Mouse (Mus musculus) hindbrain, embryonic 11.5 days (tissue): ENCODE measurements around the gene Tsen54. TPM values are rescaled to one million over a fixed set of nuclear protein-coding genes. Genes with fewer than 3 reads are reported as not detected.

Experiments used
- ATAC-seq: fragments of 200-750 bp; cut with Nextera tagmentation; 2 replicates; pipeline ENCODE4 v1.8.0; 2017; ENCODE audit warnings: mild to moderate bottlenecking, moderate TSS enrichment, moderate library complexity; ENCODE audit not compliant: low FRiP score
- DNase-seq: peaks from one replicate; pipeline ENCODE4 v3.0.0-alpha.2; 2015; ENCODE audit warnings: low spot score
- H3K27ac ChIP-seq: fragments of 300-500 bp; sonication (generic); 2 replicates; pipeline ENCODE4 v1.5.1; 2014; ENCODE audit warnings: mild to moderate bottlenecking, low read depth, low read length
- H3K27me3 ChIP-seq: fragments of 300-500 bp; sonication (generic); 2 replicates; pipeline ENCODE4 v1.6.1; 2014; ENCODE audit warnings: mild to moderate bottlenecking, low read length, moderate library complexity, mixed read lengths; ENCODE audit not compliant: control insufficient read depth, insufficient read depth
- H3K36me3 ChIP-seq: fragments of 300-500 bp; sonication (generic); 2 replicates; pipeline ENCODE4 v1.6.1; 2014; ENCODE audit warnings: mild to moderate bottlenecking, low read length, moderate library complexity, mixed read lengths; ENCODE audit not compliant: control insufficient read depth, insufficient read depth
- H3K4me1 ChIP-seq: fragments of 300-500 bp; sonication (generic); replicated peaks from 2 replicates; pipeline ENCODE4 v1.6.1; 2014; ENCODE audit warnings: low read length, mixed read lengths; ENCODE audit not compliant: control insufficient read depth, insufficient read depth
- H3K4me2 ChIP-seq: fragments of 300-500 bp; sonication (generic); replicated peaks from 2 replicates; pipeline ENCODE4 v1.6.1; 2014; ENCODE audit warnings: mild to moderate bottlenecking, low read depth, low read length
- H3K4me3 ChIP-seq: fragments of 300-500 bp; sonication (generic); 2 replicates; pipeline ENCODE4 v1.5.1; 2014; ENCODE audit warnings: low read depth, low read length
- H3K9ac ChIP-seq: fragments of 300-500 bp; sonication (generic); 2 replicates; pipeline ENCODE4 v1.6.1; 2014; ENCODE audit warnings: low read depth, low read length
- H3K9me3 ChIP-seq: fragments of 300-500 bp; sonication (generic); 2 replicates; pipeline ENCODE4 v1.6.1; 2016; ENCODE audit warnings: low read length; ENCODE audit not compliant: control insufficient read depth
- WGBS: fragments of 180-500 bp; shearing (Covaris S2); extraction: QIAGEN DNeasy Blood & Tissue Kit; methylation state at CpG from one replicate; pipeline ENCODE4 v1.1.7; 2014; 5-methylcytosine and 5-hydroxymethylcytosine counted together
- polyA plus RNA-seq: library from polyadenylated mRNA; unstranded; fragments of >200 nt; fragmentation: Nextera tagmentation; extraction: Ambion mirVana; gene quantifications from 2 replicates; pipeline ENCODE4 v1.2.1, GENCODE M21; 2014

Tsen54 gene
- polyA plus RNA-seq, 1 experiment from 2014 or later: 17.9 TPM

DNA sequence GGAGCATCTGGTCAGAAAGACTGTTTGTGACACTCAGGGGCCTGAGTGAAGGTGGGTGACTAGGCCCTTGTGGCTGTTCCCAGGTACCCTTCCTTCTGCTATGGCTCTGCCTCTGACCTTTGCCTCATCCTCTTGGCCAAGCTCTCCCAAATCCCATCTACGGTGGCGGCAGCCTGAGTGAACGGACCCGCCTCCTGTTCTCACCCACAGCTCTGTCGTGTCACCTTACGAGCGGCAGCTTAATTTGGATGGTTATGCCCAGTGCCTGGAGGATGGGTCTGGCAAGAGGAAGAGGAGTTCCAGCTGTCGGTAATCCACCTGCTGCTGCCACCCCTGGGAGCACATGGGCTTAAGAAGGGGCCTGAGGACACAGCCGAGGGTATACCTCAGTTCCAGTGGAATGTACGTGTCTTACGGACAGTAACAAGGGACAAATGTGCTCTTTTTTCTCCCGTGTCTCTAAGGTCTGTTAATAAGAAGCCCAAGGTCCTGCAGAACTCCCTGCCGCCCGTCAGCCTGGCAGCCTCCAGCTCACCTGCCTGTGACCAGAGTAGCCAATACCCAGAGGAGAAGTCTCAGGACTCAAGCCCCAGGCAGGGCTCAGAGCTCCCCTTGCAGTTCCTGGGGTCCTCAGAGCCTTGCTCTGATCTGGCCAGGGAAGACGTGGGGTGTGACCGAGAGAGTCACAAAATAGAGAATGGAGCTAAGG lies 5.5 kb downstream of the Tsen54 start:
- H3K36me3 ChIP-seq: no peaks in the 10 kb centered on the region
- no peak overlapping the region for H3K9ac ChIP-seq
- no peak for DNase-seq
- WGBS: 92% methylated on average over 16 of the region's 16 CpGs
- no peak for ATAC-seq
- H3K4me2 ChIP-seq: no peak overlapping the region
- no peak overlapping the region for H3K27ac ChIP-seq
- H3K4me1 ChIP-seq: 0 out of 2 replicates have a peak, but pooled peaks cover 10% of the 10 kb centered on the region
- H3K27me3 ChIP-seq: peaks cover 14% of the 10 kb centered on the region
- no peak overlapping the region for H3K4me3 ChIP-seq
- no peaks in the 10 kb centered on the region for H3K9me3 ChIP-seq

DNA sequence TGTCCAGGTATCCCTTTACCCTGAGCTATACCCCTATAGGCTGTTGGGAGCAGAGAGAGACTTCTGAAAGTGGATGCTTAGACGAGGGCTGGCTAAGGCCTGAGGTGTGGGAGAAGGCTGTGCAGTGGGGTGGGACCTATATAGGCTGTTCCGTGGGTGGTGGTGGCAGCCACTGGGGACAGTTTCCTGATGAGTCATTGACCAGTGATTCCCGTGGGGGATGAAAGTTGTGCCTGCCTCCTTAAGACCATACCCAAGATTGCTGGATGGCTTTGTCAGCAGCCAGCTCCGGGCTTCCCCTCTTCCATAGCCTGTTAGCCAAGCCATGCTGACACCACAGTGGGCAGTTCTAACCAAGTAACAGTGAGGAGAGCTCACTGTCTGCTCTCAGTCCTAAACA lies 6.5 kb downstream of the Tsen54 start:
- WGBS: 92% methylated on average over 4 of the region's 4 CpGs
- Histone ChIP-seq H3K4me1 (0 out of 2 replicates have a peak, but pooled peaks cover 8% of the 10 kb centered on the region), H3K9me3 (no peaks in the 10 kb centered on the region), H3K36me3 (no peaks in the 10 kb centered on the region), H3K9ac (no peak overlapping the region), H3K4me2 (no peak overlapping the region), H3K27ac (no peak overlapping the region), H3K4me3 (no peak overlapping the region), H3K27me3 (peaks cover 17% of the 10 kb centered on the region)
- DNase-seq (no peak), ATAC-seq (no peak)

DNA sequence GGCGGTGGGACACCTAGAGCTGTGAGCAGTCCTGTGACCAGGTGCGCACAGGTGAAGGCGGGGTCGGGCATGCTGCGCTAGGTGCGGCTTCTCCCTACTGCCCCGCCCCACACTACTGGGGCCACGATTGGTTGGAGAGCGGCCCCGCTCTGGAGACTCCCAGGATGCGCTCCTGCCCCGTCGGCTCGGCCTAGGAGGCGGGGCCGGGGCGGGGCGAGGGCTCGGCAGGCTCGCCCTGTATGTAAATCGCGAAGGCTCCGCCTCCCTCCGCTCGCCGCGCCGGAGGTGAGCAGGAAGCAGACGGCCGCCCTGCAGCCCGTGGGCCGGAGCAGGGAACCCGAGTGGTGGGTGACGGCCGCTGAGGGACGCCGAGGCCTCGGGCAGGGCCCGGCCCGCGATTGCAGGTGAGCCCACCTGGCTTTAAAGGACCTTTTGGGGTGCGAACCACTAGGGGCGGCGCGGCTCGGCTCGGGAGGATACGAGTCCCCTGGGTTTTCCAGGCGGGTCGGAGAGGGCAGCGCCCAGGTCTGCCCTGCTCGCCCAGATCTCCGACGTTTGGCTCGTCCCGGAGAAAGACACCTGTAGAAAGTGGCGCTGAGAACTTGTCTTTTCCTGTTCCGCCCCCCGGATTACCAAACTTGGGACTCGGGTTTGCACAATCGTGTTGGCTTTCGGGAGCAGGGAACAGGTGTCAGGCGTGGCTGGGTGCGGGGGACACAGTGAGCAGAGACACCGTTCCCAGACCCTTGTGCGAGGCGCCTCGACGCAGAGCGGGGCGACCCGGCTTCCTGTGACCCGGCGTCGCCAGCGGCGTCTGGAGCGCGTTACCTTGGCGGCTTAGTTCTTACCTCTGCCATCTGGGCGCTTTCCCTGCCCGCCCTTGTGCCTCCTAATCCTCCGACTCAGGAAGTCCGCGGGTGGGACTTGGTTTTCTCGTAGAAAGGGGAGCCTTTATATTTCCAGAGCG lies 9.5 kb downstream of the Tsen54 start, which contains the start of gene Llgl2:
Llgl2 (plus strand) TSS at position 276 of the 967 bp plus-strand sequence.
- Histone ChIP-seq H3K27me3 (peaks cover 17% of the 10 kb centered on the region), H3K36me3 (no peaks in the 10 kb centered on the region), H3K4me2 (peak within 1 kb of the TSS; percentile 97), H3K9me3 (no peaks in the 10 kb centered on the region), H3K4me1 (0 out of 2 replicates have a peak, but pooled peaks cover 8% of the 10 kb centered on the region), H3K27ac (no peak within 1 kb of the TSS), H3K4me3 (peak within 1 kb of the TSS; percentile 67), H3K9ac (peak within 1 kb of the TSS; percentile 50; the same call in 1 of the 2 replicates)
- ATAC-seq (peak; percentile 90), DNase-seq (peak; percentile 91)
- under 1% methylated on average over 87 of the region's 87 CpGs for WGBS

DNA sequence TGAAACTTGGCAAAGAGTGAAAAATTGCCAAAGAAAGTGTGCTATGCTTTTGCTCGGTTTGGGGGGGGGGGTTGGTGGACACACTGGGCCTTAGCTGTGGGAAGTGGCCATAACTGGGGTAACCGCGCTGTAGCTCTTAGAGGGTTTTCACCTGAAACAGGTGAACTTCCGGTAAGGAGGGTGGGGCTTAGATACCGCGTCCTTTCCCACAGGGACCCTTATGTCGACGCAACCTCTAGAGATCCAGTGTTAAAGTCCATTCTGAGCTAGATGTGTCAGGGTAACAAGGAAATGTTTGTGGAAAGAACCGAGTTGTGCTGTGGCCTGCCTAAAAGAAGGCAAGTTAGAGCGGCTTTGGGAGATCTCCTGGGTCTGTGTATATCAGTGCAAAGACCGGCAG lies 10.3 kb downstream of the Tsen54 start:
- no peaks in the 10 kb centered on the region for H3K36me3 ChIP-seq
- peak overlapping the region; percentile 67 for H3K4me3 ChIP-seq

DNA sequence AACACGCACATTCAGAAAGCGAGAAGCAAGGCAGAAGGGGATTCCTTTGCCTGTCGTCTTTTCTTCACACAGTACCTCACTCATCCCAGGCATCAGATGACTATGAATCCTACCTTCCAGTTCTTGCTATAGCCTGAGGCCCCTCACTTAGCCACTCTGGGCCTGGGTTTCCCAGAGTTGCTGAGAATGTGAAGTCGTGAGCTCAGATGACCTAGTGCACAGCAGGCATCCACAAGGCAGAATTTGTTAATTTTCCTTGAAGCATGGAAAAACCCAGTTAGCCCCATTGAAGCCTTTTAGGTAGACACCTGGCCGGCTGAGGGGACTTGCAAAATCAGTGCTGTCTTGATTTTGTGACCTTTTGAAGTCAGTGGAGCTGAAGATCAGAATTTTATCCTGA lies 12.0 kb downstream of the Tsen54 start:
- H3K36me3 ChIP-seq: no peaks in the 10 kb centered on the region
- WGBS: 48% methylated on average over 5 of the region's 5 CpGs
- H3K9ac ChIP-seq: no peak overlapping the region
- H3K9me3 ChIP-seq: no peaks in the 10 kb centered on the region
- peaks cover 19% of the 10 kb centered on the region for H3K27me3 ChIP-seq
- no peak overlapping the region for H3K4me2 ChIP-seq
- H3K4me1 ChIP-seq: 0 out of 2 replicates have a peak, but pooled peaks cover 8% of the 10 kb centered on the region
- DNase-seq: no peak
- ATAC-seq: no peak
- H3K4me3 ChIP-seq: no peak overlapping the region
- no peak overlapping the region for H3K27ac ChIP-seq

More for the DNA sequence above, 10.3 kb downstream of the Tsen54 start:
- H3K27me3 ChIP-seq: peaks cover 17% of the 10 kb centered on the region
- no peaks in the 10 kb centered on the region for H3K9me3 ChIP-seq
- WGBS: 19% methylated on average over 11 of the region's 11 CpGs
- no peak overlapping the region for H3K9ac ChIP-seq
- no peak overlapping the region for H3K27ac ChIP-seq
- peak overlapping the region; percentile 97; the same call in 1 of the 2 replicates for H3K4me2 ChIP-seq
- 0 out of 2 replicates have a peak, but pooled peaks cover 8% of the 10 kb centered on the region for H3K4me1 ChIP-seq
- ATAC-seq: no peak
- no peak for DNase-seq

- H3K4me1 ChIP-seq: peaks cover 10% of the 10 kb centered on the region
- peaks cover 17% of the 10 kb centered on the region for H3K27me3 ChIP-seq
- 89% methylated on average over 6 of the region's 6 CpGs for WGBS
- H3K27ac ChIP-seq: no peak overlapping the region
- no peak overlapping the region for H3K4me3 ChIP-seq
- no peaks in the 10 kb centered on the region for H3K36me3 ChIP-seq
- no peak for DNase-seq
- H3K4me2 ChIP-seq: no peak overlapping the region
- H3K9ac ChIP-seq: no peak overlapping the region
- H3K9me3 ChIP-seq: no peaks in the 10 kb centered on the region
- ATAC-seq: no peak
Measured at GRCm38 (mm10) chr11:115827624-115828023, 13.1 kb downstream of the Tsen54 start.

DNA sequence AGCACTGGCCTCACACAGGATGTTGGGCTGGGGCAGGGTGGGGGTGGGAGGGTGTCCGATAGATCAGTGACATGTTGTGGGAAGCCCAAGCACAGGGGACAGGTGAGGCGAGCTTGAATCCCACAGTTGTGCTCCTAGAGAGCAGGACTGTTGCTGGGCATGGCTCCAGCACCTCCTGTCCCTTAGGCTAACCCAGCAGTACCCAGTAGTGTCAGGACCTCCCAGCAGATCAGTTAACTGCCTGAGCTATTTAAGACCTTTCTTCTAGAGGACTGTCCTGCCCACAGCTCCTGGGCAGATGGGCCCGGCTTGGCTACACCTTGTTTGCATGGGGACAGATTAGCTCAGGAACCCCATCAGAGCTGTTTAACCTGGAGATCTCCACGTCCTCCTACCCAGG lies 14.5 kb downstream of the Tsen54 start:
- Histone ChIP-seq H3K36me3 (no peaks in the 10 kb centered on the region), H3K4me2 (no peak overlapping the region), H3K9ac (no peak overlapping the region), H3K4me3 (no peak overlapping the region), H3K27ac (no peak overlapping the region), H3K4me1 (peaks cover 10% of the 10 kb centered on the region), H3K9me3 (no peaks in the 10 kb centered on the region), H3K27me3 (peaks cover 13% of the 10 kb centered on the region)
- DNase-seq: no peak
- 63% methylated on average over 4 of the region's 4 CpGs for WGBS
- no peak for ATAC-seq

DNA sequence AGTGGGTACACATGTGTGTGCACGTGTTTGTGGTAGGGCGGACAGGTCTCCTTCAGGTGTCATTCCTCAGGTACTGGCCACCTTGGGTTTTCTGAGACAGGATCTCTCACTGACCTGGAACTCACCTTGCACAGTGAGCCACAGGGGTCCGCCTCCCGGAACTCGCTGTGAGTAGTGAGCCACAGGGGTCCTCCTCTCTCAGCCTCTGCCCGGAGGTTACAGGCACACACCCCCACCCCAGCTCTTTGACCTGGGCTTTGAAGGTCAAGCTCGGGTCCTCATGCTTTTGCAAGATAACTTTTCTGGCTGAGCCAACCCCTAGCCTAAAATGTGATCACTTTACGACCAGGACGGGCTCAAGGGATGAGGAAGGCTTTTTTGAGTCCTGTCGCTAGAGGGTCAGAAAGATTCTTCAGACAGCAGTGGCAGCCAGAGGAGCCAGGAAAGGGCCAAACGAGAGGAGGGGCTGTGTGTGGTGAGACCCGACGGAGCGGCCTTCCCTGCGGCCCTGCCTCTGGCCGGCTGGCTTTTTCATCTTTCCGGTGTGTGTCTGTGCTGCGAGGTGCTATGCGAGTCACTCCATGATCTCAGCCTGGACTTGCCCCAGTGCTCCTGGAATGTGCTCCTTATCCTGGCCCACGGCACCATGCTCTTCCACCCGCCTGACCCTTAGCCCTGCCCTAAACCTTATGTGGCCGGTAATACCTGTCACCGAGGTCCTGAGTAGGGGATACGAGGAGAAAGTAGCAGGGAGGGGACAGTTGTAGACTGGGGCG lies 16.2 kb downstream of the Tsen54 start:
- Histone ChIP-seq H3K4me2 (no peak overlapping the region), H3K4me3 (no peak overlapping the region), H3K9me3 (no peaks in the 10 kb centered on the region), H3K9ac (no peak overlapping the region), H3K27ac (no peak overlapping the region), H3K4me1 (peaks cover 6% of the 10 kb centered on the region), H3K27me3 (peaks cover 2% of the 10 kb centered on the region; the same call in 1 of the 2 replicates), H3K36me3 (no peaks in the 10 kb centered on the region)
- 16% methylated on average over 25 of the region's 25 CpGs for WGBS
- ATAC-seq: no peak
- no peak for DNase-seq
